Mouse (Mus musculus) hindbrain, embryonic 16.5 days (tissue): ENCODE data around the gene 2310034G01Rik. TPM values are rescaled to one million over a fixed set of nuclear protein-coding genes. Genes with fewer than 3 reads are reported as not detected.
A peak's percentile ranks its signal among the peaks of the same experiment; 100 is the strongest.

Source experiments
- ATAC-seq: fragments of 200-750 bp; cut with Nextera tagmentation; 2 replicates; pipeline ENCODE4 v1.8.0; 2017; ENCODE audit warnings: moderate TSS enrichment, moderate library complexity
- H3K27ac ChIP-seq: fragments of 300-500 bp; sonication (generic); 2 replicates; pipeline ENCODE4 v1.5.1; 2014; ENCODE audit warnings: low read depth, mild to moderate bottlenecking, control low read depth, low read length, moderate library complexity
- H3K27me3 ChIP-seq: fragments of 300-500 bp; sonication (generic); replicated peaks from 2 replicates; pipeline ENCODE4 v1.6.1; 2014; ENCODE audit warnings: low read length; ENCODE audit not compliant: control insufficient read depth, insufficient read depth
- H3K36me3 ChIP-seq: fragments of 300-500 bp; sonication (generic); 2 replicates; pipeline ENCODE4 v1.6.1; 2014; ENCODE audit warnings: mild to moderate bottlenecking, low read length, moderate library complexity, mixed read lengths; ENCODE audit not compliant: control insufficient read depth, insufficient read depth
- H3K4me1 ChIP-seq: fragments of 300-500 bp; sonication (generic); 2 replicates; pipeline ENCODE4 v1.6.1; 2014; ENCODE audit warnings: low read depth, low read length; ENCODE audit not compliant: control insufficient read depth, insufficient read depth
- H3K4me2 ChIP-seq: fragments of 300-500 bp; sonication (generic); 2 replicates; pipeline ENCODE4 v1.6.1; 2014; ENCODE audit warnings: mild to moderate bottlenecking, low read length, control low read depth, moderate library complexity
- H3K4me3 ChIP-seq: fragments of 300-500 bp; sonication (generic); 2 replicates; pipeline ENCODE4 v1.5.1; 2014; ENCODE audit warnings: mild to moderate bottlenecking, low read length, control low read depth, moderate library complexity
- H3K9ac ChIP-seq: fragments of 300-500 bp; sonication (generic); 2 replicates; pipeline ENCODE4 v1.6.1; 2014; ENCODE audit warnings: low read depth, mild to moderate bottlenecking, control low read depth, low read length, moderate library complexity
- H3K9me3 ChIP-seq: fragments of 300-500 bp; sonication (generic); 2 replicates; pipeline ENCODE4 v1.6.1; 2014; ENCODE audit warnings: mild to moderate bottlenecking, low read length, moderate library complexity; ENCODE audit not compliant: control insufficient read depth
- WGBS: fragments of 180-500 bp; shearing (Covaris S2); extraction: QIAGEN DNeasy Blood & Tissue Kit; methylation state at CpG from one replicate; pipeline ENCODE4 v1.1.7; 2014; 5-methylcytosine and 5-hydroxymethylcytosine counted together
- polyA plus RNA-seq: library from polyadenylated mRNA; unstranded; fragments of >200 nt; fragmentation: Nextera tagmentation; extraction: Ambion mirVana; gene quantifications from 2 replicates; pipeline ENCODE4 v1.2.1, GENCODE M21; 2015

The 2310034G01Rik gene
- polyA plus RNA-seq, 1 experiment from 2014 or later, result 2.4 TPM

GRCm38 (mm10) chr19:46363294-46364009, 13.3 kb upstream of the 2310034G01Rik start:
- Histone ChIP-seq H3K4me1 (no peaks in the 10 kb centered on the region), H3K9me3 (no peaks in the 10 kb centered on the region), H3K27me3 (no peaks in the 10 kb centered on the region; the same call in 1 of the 2 replicates), H3K27ac (no peak overlapping the region), H3K36me3 (no peaks in the 10 kb centered on the region), H3K9ac (no peak overlapping the region), H3K4me2 (no peak overlapping the region), H3K4me3 (no peak overlapping the region)
- no peak for ATAC-seq
- WGBS, result 85% methylated on average over 11 of the region's 11 CpGs

- Histone ChIP-seq H3K4me3 (no peak overlapping the region), H3K27ac (no peak overlapping the region), H3K9me3 (no peaks in the 10 kb centered on the region), H3K9ac (no peak overlapping the region), H3K4me1 (peaks cover 7% of the 10 kb centered on the region), H3K4me2 (no peak overlapping the region), H3K36me3 (no peaks in the 10 kb centered on the region), H3K27me3 (no peaks in the 10 kb centered on the region; the same call in 1 of the 2 replicates)
- no peak for ATAC-seq
- 77% methylated on average over 8 of the region's 8 CpGs for WGBS
Observed at GRCm38 (mm10) chr19:46362104-46362503, 12.0 kb upstream of the 2310034G01Rik start.

GRCm38 (mm10) chr19:46358381-46358780, 8.3 kb upstream of the 2310034G01Rik start:
- Histone ChIP-seq H3K9me3 (no peaks in the 10 kb centered on the region), H3K4me2 (no peak overlapping the region), H3K4me3 (no peak overlapping the region), H3K4me1 (peaks cover 9% of the 10 kb centered on the region), H3K27ac (no peak overlapping the region), H3K9ac (no peak overlapping the region), H3K27me3 (no peaks in the 10 kb centered on the region; the same call in 1 of the 2 replicates), H3K36me3 (no peaks in the 10 kb centered on the region)
- no peak for ATAC-seq
- 58% methylated on average over 4 of the region's 4 CpGs for WGBS

GRCm38 (mm10) chr19:46357344-46358280, 7.5 kb upstream of the 2310034G01Rik start:
- peak overlapping the region; percentile 84 for H3K4me2 ChIP-seq
- H3K27me3 ChIP-seq, result no peaks in the 10 kb centered on the region; the same call in 1 of the 2 replicates
- no peak for ATAC-seq
- H3K4me3 ChIP-seq, result peak overlapping the region; percentile 68
- H3K4me1 ChIP-seq, result peaks cover 9% of the 10 kb centered on the region
- H3K27ac ChIP-seq, result no peak overlapping the region
- 24% methylated on average over 25 of the region's 25 CpGs for WGBS
- H3K9me3 ChIP-seq, result no peaks in the 10 kb centered on the region
- H3K9ac ChIP-seq, result peak overlapping the region; percentile 87
- H3K36me3 ChIP-seq, result no peaks in the 10 kb centered on the region

GRCm38 (mm10) chr19:46356701-46357138, 6.6 kb upstream of the 2310034G01Rik start:
- Histone ChIP-seq H3K27ac (peak overlapping the region; percentile 75), H3K9me3 (no peaks in the 10 kb centered on the region), H3K36me3 (no peaks in the 10 kb centered on the region), H3K9ac (peak overlapping the region; percentile 87), H3K27me3 (no peaks in the 10 kb centered on the region; the same call in 1 of the 2 replicates), H3K4me3 (peak overlapping the region; percentile 68), H3K4me2 (peak overlapping the region; percentile 84), H3K4me1 (peaks cover 9% of the 10 kb centered on the region)
- ATAC-seq, result peak; percentile 94
- WGBS, result under 1% methylated on average over 29 of the region's 29 CpGs

- H3K9me3 ChIP-seq, result no peaks in the 10 kb centered on the region
- 0 out of 2 replicates have a peak, but pooled peaks cover 2% of the 10 kb centered on the region for H3K27me3 ChIP-seq
- peak overlapping the region; percentile 93 for H3K9ac ChIP-seq
- no peaks in the 10 kb centered on the region for H3K36me3 ChIP-seq
- peak overlapping the region; percentile 61 for H3K4me2 ChIP-seq
- ATAC-seq, result 0 out of 2 replicates have a peak, but pooled peaks have one; percentile 9
- peak overlapping the region; percentile 74 for H3K4me3 ChIP-seq
- 29% methylated on average over 6 of the region's 6 CpGs for WGBS
- H3K27ac ChIP-seq, result peak overlapping the region; percentile 94; the same call in 1 of the 2 replicates
- H3K4me1 ChIP-seq, result peaks cover 10% of the 10 kb centered on the region
Observed at GRCm38 (mm10) chr19:46349550-46349949, 552 bp downstream of the 2310034G01Rik start.

- 0 out of 2 replicates have a peak, but pooled peaks cover 2% of the 10 kb centered on the region for H3K27me3 ChIP-seq
- H3K4me1 ChIP-seq, result peaks cover 10% of the 10 kb centered on the region
- peak overlapping the region; percentile 93 for H3K9ac ChIP-seq
- H3K27ac ChIP-seq, result peak overlapping the region; percentile 94
- H3K4me3 ChIP-seq, result peak overlapping the region; percentile 74
- ATAC-seq, result peak; percentile 96
- H3K4me2 ChIP-seq, result peak overlapping the region; percentile 61
- no peaks in the 10 kb centered on the region for H3K36me3 ChIP-seq
- WGBS, result under 1% methylated on average over 74 of the region's 78 CpGs
- H3K9me3 ChIP-seq, result no peaks in the 10 kb centered on the region
Observed at GRCm38 (mm10) chr19:46348761-46349458, 1.2 kb downstream of the 2310034G01Rik start.

GRCm38 (mm10) chr19:46347936-46348668, 2.0 kb downstream of the 2310034G01Rik start:
- H3K4me1 ChIP-seq, result peaks cover 10% of the 10 kb centered on the region
- peak overlapping the region; percentile 94 for H3K27ac ChIP-seq
- H3K9me3 ChIP-seq, result no peaks in the 10 kb centered on the region
- H3K4me3 ChIP-seq, result peak overlapping the region; percentile 74
- 28% methylated on average over 14 of the region's 14 CpGs for WGBS
- H3K27me3 ChIP-seq, result 0 out of 2 replicates have a peak, but pooled peaks cover 2% of the 10 kb centered on the region
- peak overlapping the region; percentile 61 for H3K4me2 ChIP-seq
- H3K36me3 ChIP-seq, result no peaks in the 10 kb centered on the region
- peak overlapping the region; percentile 93 for H3K9ac ChIP-seq
- ATAC-seq, result no peak
